Mouse (Mus musculus) stomach, embryonic 16.5 days (tissue): Measurements from ENCODE around the gene Capn12. TPM values are rescaled to one million over a fixed set of nuclear protein-coding genes. Genes with fewer than 3 reads are reported as not detected.

ENCODE experiments used
- ATAC-seq: fragments of 200-750 bp; cut with Nextera tagmentation; 2 replicates; pipeline ENCODE4 v1.8.0; 2017; ENCODE audit warnings: moderate number of reproducible peaks, moderate TSS enrichment; ENCODE audit not compliant: insufficient read depth, low FRiP score
- H3K27ac ChIP-seq: fragments of 300-500 bp; sonication (generic); 2 replicates; pipeline ENCODE4 v1.5.1; 2014; ENCODE audit warnings: low read length
- H3K27me3 ChIP-seq: fragments of 300-500 bp; sonication (generic); 2 replicates; pipeline ENCODE4 v1.6.1; 2014; ENCODE audit warnings: low read length, control low read depth, mixed read lengths; ENCODE audit not compliant: control insufficient read depth, insufficient read depth
- H3K36me3 ChIP-seq: fragments of 300-500 bp; sonication (generic); 2 replicates; pipeline ENCODE4 v1.6.1; 2014; ENCODE audit warnings: low read length; ENCODE audit not compliant: control insufficient read depth, insufficient read depth
- H3K4me1 ChIP-seq: fragments of 300-500 bp; sonication (generic); 2 replicates; pipeline ENCODE4 v1.6.1; 2014; ENCODE audit warnings: low read length, control low read depth, mixed read lengths; ENCODE audit not compliant: control insufficient read depth, insufficient read depth
- H3K4me2 ChIP-seq: fragments of 300-500 bp; sonication (generic); 2 replicates; pipeline ENCODE4 v1.6.1; 2014; ENCODE audit warnings: low read depth, low read length, mixed read lengths
- H3K4me3 ChIP-seq: fragments of 300-500 bp; sonication (generic); replicated peaks from 2 replicates; pipeline ENCODE4 v1.5.1; 2014; ENCODE audit warnings: mild to moderate bottlenecking, low read length
- H3K9ac ChIP-seq: fragments of 300-500 bp; sonication (generic); 2 replicates; pipeline ENCODE4 v1.6.1; 2014; ENCODE audit warnings: low read length
- H3K9me3 ChIP-seq: fragments of 300-500 bp; sonication (generic); replicated peaks from 2 replicates; pipeline ENCODE4 v1.6.1; 2016; ENCODE audit warnings: low read length, control low read depth; ENCODE audit not compliant: control insufficient read depth
- WGBS: fragments of 180-500 bp; shearing (Covaris S2); extraction: QIAGEN DNeasy Blood & Tissue Kit; methylation state at CpG from one replicate; pipeline ENCODE4 v1.1.7; 2014; 5-methylcytosine and 5-hydroxymethylcytosine counted together
- polyA plus RNA-seq: library from polyadenylated mRNA; unstranded; fragments of >200 nt; fragmentation: Nextera tagmentation; extraction: Ambion mirVana; gene quantifications from 2 replicates; pipeline ENCODE4 v1.2.1, GENCODE M21; 2015

Gene Capn12
- polyA plus RNA-seq, 1 experiment from 2014 or later, result 0.59 TPM

- Histone ChIP-seq H3K9me3 (no peaks in the 10 kb centered on the region), H3K4me2 (no peak overlapping the region), H3K27ac (peak overlapping the region; percentile 77; the same call in 1 of the 2 replicates), H3K4me1 (peaks cover 90% of the 10 kb centered on the region), H3K9ac (no peak overlapping the region; the same call in 1 of the 2 replicates), H3K4me3 (no peak overlapping the region), H3K27me3 (no peaks in the 10 kb centered on the region), H3K36me3 (0 out of 2 replicates have a peak, but pooled peaks cover 5% of the 10 kb centered on the region)
- no peak for ATAC-seq
- WGBS, result 75% methylated on average over 3 of the region's 3 CpGs
Measured at GRCm38 (mm10) chr7:28921178-28921577, 40.0 kb downstream of the Capn12 start.

GRCm38 (mm10) chr7:28921722-28922465, 40.7 kb downstream of the Capn12 start:
- 73% methylated on average over 8 of the region's 8 CpGs for WGBS
- no peak for ATAC-seq
- Histone ChIP-seq H3K4me3 (no peak overlapping the region), H3K4me2 (no peak overlapping the region), H3K27ac (peak overlapping the region; percentile 77), H3K36me3 (0 out of 2 replicates have a peak, but pooled peaks cover 5% of the 10 kb centered on the region), H3K27me3 (no peaks in the 10 kb centered on the region), H3K9me3 (no peaks in the 10 kb centered on the region), H3K4me1 (peaks cover 95% of the 10 kb centered on the region), H3K9ac (no peak overlapping the region)

GRCm38 (mm10) chr7:28922606-28923005, 41.4 kb downstream of the Capn12 start:
- no peak overlapping the region for H3K4me3 ChIP-seq
- no peak for ATAC-seq
- WGBS, result 64% methylated on average over 4 of the region's 4 CpGs
- H3K27ac ChIP-seq, result peak overlapping the region; percentile 95; the same call in 1 of the 2 replicates
- no peaks in the 10 kb centered on the region for H3K9me3 ChIP-seq
- no peaks in the 10 kb centered on the region for H3K27me3 ChIP-seq
- H3K9ac ChIP-seq, result no peak overlapping the region; the same call in 1 of the 2 replicates
- peaks cover 88% of the 10 kb centered on the region for H3K4me1 ChIP-seq
- H3K36me3 ChIP-seq, result 0 out of 2 replicates have a peak, but pooled peaks cover 5% of the 10 kb centered on the region
- H3K4me2 ChIP-seq, result no peak overlapping the region

- Histone ChIP-seq H3K36me3 (0 out of 2 replicates have a peak, but pooled peaks cover 5% of the 10 kb centered on the region), H3K9ac (peak overlapping the region; percentile 64; the same call in 1 of the 2 replicates), H3K4me2 (no peak overlapping the region), H3K27ac (peak overlapping the region; percentile 95), H3K4me3 (no peak overlapping the region), H3K27me3 (no peaks in the 10 kb centered on the region), H3K4me1 (peaks cover 79% of the 10 kb centered on the region), H3K9me3 (no peaks in the 10 kb centered on the region)
- 10% methylated on average over 4 of the region's 4 CpGs for WGBS
- no peak for ATAC-seq
Measured at GRCm38 (mm10) chr7:28923865-28924291, 42.7 kb downstream of the Capn12 start.

GRCm38 (mm10) chr7:28924802-28925201, 43.6 kb downstream of the Capn12 start:
- WGBS, result 57% methylated on average over 3 of the region's 3 CpGs
- no peak for ATAC-seq
- Histone ChIP-seq H3K4me3 (no peak overlapping the region), H3K9me3 (no peaks in the 10 kb centered on the region), H3K4me1 (peaks cover 79% of the 10 kb centered on the region), H3K27ac (peak overlapping the region; percentile 95), H3K9ac (peak overlapping the region; percentile 64), H3K36me3 (0 out of 2 replicates have a peak, but pooled peaks cover 5% of the 10 kb centered on the region), H3K4me2 (peak overlapping the region; percentile 29), H3K27me3 (no peaks in the 10 kb centered on the region)

GRCm38 (mm10) chr7:28925317-28925716, 44.1 kb downstream of the Capn12 start:
- Histone ChIP-seq H3K4me2 (peak overlapping the region; percentile 29), H3K36me3 (0 out of 2 replicates have a peak, but pooled peaks cover 5% of the 10 kb centered on the region), H3K9me3 (no peaks in the 10 kb centered on the region), H3K9ac (peak overlapping the region; percentile 64), H3K4me3 (no peak overlapping the region), H3K4me1 (peaks cover 79% of the 10 kb centered on the region), H3K27ac (peak overlapping the region; percentile 95), H3K27me3 (no peaks in the 10 kb centered on the region)
- 15% methylated on average over 9 of the region's 9 CpGs for WGBS
- ATAC-seq, result peak; percentile 93

GRCm38 (mm10) chr7:28926172-28926571, 45.0 kb downstream of the Capn12 start:
- no peak for ATAC-seq
- H3K9me3 ChIP-seq, result no peaks in the 10 kb centered on the region
- H3K9ac ChIP-seq, result peak overlapping the region; percentile 11; the same call in 1 of the 2 replicates
- H3K27ac ChIP-seq, result peak overlapping the region; percentile 95
- no peaks in the 10 kb centered on the region for H3K27me3 ChIP-seq
- H3K4me1 ChIP-seq, result peaks cover 80% of the 10 kb centered on the region
- no peak overlapping the region for H3K4me3 ChIP-seq
- 43% methylated on average over 2 of the region's 2 CpGs for WGBS
- 0 out of 2 replicates have a peak, but pooled peaks cover 5% of the 10 kb centered on the region for H3K36me3 ChIP-seq
- H3K4me2 ChIP-seq, result 0 out of 2 replicates have a peak overlapping the region, but pooled peaks have one; percentile 6

- Histone ChIP-seq H3K27ac (peak overlapping the region; percentile 91), H3K9me3 (no peaks in the 10 kb centered on the region), H3K27me3 (no peaks in the 10 kb centered on the region), H3K4me2 (no peak overlapping the region), H3K4me1 (peaks cover 65% of the 10 kb centered on the region), H3K9ac (peak overlapping the region; percentile 8; the same call in 1 of the 2 replicates), H3K36me3 (no peaks in the 10 kb centered on the region), H3K4me3 (no peak overlapping the region)
- 6% methylated on average over 3 of the region's 3 CpGs for WGBS
- ATAC-seq, result no peak
Measured at GRCm38 (mm10) chr7:28929381-28929780, 48.2 kb downstream of the Capn12 start.
